Mouse (Mus musculus) heart, adult 2 months (tissue): ENCODE results near the gene Kbtbd4.

Source experiments
- CTCF ChIP-seq: fragments of 200-600 bp; IDR thresholded peaks from 2 replicates; pipeline ENCODE4 v1.8.1; 2022; ENCODE audit warnings: antibody characterized with exemption, mild to moderate bottlenecking, moderate library complexity
- POLR2A ChIP-seq: fragments of 200-500 bp; IDR thresholded peaks from 2 replicates; pipeline ENCODE4 v1.6.1; 2011; ENCODE audit warnings: mild to moderate bottlenecking, low read depth, low read length, control low read depth; ENCODE audit not compliant: insufficient read depth

DNA sequence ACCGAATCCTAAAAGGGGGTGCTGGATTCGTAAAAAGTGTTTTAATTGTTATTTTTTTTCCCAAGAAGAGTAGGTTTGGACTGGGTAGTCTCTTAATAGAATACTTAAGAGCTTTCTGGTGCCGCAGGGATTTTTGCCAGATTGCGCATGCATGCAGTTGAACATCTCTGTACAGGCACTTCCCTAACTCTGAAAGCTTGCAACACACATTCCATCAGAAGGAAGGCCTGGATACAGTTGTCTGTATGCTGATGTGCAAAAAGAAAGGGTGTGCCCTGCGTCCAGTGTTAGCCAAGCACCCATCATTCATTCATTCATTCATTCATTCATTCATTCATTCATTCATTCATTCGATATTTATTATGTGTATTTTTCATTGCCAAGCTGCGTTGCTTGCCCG is 35.2 kb downstream of the Kbtbd4 start:
- TF ChIP-seq POLR2A: no peak
- no peak for TF ChIP-seq CTCF
